Mouse (Mus musculus): ENCODE data around the gene Tssk1.

The Tssk1 gene

DNA sequence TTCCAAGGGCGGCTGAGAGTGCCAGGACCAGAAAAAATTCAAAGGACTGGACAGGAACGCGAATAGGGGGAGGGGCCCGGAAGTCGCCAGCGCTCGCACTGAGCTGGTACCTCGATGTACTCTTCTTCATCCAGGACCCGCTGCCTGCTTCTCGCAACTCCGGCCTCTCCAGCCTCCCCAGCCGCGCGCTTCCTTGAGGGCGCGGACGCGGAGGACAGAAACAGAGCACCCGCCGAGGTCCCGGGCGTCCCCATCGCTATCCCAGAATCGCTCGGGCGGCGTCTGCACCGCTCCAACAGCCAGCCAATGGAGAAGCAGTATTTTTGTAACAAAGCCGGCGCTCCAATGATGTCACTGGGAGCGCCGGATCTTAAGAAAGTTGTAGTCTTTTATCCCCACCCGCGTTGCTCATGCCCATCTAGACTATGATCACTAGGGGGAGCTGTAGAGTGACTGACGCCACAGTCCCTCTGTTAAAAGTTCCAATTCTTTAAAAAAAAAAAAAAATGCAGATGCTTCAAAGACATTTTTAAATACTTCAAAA, 17.1 kb downstream of the Tssk1 start, which contains the start of gene Ess2:
Gene Ess2, minus strand, starts transcription at position 297 of the 544 bp plus-strand sequence.
- DNase-seq: peak; percentile 88

DNA sequence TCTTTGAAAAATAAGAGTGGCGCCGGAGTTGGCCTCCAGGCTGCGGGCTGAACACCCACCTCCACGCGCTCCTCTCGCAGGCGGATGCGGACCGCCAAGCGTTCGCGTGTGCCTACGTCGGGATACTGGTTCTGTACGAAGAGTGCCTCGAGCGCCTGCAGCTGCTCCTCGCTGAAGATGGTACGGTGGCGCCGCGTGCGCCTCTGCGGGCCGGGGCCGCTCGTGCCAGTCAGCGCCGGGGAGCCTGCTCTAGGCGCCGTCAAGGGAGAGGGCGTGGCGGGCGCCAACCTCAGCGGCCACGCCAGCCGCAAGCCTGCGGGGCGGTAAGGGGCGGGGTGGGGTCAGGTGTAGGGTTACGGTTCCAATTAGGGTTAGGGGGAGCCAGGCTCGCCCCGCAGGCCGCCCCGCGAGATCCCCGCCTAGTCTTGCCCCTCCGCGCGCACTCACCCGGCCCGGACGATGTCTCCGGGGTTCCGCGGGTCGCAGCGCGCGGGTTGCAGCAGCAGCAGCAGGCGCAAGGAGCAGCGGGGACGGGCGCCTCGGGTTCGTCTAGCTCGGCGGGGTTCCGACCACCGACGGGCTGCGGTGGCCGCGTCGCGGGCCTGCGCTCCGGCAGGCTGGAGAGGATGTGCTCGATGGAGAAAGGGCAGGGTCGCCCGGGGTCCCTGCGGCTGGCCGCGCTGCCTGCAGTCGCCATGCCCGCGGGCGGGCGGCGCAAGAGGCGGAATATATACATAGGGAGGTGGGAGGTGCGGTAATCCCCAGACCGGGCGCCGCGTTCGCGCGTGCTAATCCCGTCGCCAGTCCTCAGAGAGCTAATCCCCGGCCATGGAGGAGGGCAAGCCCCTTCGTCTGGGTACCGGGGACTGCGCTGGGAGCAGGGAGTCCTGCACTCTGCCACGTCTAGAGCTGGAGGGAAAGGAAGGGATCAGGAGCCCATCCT, 20.6 kb downstream of the Tssk1 start, which contains the start of gene Gsc2:
Gene Gsc2, minus strand, starts transcription at position 753 of the 943 bp plus-strand sequence.
- no peak for DNase-seq

DNA sequence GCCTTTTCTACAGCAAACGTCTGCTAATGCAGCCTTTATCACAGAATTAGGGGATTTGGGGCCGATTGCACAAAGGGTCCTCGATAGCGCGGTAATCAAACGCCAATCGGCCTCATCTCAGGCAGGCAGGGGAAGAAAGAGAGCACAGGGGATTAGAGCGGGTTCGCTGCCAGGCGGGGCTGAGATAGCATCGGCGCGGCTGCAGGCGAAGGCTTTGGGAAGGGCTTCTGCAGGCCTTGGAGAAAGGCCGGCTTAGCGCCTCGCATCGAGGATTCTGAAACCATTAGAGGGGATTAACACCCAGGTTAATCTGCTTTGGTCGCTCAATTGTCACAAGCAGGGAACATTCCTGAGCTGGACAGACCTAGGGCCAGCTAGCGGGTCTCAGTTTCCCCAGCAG, 26.6 kb downstream of the Tssk1 start:
- no peak for DNase-seq

DNA sequence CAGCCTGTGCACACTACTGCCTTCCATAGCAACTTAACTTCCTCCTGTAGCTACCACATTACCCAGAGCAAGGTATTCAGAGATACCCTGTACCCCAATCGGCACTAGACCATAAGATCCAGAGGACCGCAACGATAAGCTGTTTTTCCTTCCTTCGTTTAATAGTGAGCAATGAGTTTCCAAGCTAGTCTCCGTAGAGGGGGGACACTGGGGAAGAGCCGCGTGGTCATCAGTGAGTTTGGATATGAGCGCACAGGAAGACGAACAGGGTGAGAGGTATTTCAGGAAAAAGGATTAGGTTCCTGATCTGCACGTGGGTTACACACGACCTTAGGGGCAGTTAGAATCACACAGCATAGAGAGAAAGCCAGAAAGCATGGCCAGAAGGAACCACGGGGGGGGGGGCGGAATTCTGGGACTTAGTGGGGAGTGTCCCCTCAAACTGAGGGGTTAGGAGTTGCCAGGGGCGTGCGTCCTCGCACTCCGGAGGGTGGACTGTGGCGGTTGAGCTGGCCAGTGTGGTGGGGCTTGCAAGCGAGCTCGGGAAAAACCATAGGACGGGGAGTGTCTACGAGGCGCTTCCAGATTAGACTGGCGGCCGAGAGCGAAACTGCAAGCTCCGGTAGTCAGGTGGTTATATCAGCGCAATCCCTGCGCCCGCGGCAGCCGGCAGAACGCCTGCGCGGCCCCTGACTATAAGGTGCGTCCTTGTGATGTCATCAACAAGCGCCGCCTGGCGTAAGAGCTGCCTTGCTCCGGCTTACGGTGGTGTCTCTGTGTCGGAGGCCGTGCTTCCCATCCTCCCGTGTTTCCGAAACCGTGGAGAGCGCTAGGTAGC, 27.5 kb downstream of the Tssk1 start:
- peak; percentile 97 for DNase-seq

DNA sequence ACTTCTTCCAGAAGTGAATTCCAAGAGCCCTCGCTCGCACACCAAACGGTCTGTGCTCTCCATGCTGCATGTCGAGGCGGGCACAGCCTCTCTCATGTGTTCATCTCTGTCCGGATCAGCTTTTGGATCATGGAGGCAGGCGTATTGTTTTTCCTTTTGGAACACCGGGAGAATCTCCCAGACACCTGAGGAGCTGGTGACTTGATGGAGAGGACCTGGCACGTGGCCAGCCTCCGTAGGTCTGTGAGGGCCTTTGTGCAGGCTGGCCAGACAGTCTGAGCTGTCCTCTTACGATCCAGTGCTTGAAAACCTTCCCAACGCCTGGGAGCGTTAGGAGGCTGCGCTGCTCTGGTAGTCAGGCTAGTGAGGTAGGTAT, 28.1 kb downstream of the Tssk1 start:
- DNase-seq: no peak

DNA sequence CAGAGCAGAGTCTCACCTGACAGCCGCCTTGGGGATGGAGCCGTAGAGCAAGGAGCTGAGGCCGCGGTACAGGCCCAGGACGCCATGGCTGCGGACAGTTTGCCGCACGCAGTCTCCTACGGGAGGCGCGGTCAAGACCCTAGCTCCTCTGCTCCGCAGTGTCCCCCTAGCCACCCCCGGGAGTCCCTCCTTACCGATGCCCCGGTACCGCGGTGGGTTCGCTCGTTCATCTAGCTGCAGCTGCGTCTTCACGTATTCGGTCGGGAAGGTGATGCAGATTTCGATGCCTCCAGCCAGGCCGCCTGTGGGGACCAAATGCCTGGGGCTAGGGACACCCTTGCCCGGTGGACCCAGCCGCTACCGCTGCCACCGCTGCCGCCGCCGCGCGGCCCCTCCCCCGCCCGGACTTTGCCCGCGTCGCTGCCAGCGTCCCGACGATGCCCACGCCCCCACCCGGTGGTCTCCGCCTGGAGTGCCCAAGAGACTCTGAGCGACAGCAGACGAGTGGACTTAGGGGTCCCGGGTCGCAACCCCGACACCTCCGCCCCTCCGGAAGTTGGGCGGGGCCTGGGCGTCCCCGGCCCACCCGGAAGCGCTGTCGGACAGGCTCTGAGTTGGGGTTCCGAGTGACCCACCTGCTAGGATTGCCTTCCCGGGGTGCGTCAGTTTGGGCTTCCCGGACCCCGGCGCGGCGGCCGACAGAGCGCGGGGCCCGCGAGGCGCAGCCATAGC, 33.5 kb downstream of the Tssk1 start:
- DNase-seq: peak; percentile 33

DNA sequence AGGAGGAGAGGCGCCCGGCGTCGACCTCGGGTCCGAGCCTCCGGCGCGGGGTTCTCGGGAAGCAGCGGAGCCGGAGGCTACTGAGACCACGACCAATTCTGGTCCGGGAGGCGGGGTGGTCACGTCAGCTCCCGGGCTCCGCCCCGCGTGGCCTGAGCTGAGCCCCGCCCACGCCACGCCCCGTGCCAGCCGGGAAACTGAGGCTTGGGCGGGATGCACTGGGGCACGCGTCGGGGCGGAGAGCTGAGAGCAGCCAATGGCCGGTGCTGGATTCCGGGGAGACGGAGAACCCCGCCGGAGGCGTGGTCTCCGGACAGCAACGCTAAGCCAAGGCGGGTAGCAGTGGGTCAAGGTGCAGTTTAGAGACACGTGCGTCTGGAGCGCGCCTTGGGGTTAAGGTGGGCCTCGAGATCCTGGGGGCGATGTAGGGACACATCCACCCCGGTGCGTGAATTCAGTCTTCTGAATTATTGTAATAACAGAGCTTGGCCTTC, 34.1 kb downstream of the Tssk1 start, which contains the start of gene Slc25a1:
Gene Slc25a1, minus strand, starts transcription at position 133 of the 494 bp plus-strand sequence.
- DNase-seq: peak; percentile 81

DNA sequence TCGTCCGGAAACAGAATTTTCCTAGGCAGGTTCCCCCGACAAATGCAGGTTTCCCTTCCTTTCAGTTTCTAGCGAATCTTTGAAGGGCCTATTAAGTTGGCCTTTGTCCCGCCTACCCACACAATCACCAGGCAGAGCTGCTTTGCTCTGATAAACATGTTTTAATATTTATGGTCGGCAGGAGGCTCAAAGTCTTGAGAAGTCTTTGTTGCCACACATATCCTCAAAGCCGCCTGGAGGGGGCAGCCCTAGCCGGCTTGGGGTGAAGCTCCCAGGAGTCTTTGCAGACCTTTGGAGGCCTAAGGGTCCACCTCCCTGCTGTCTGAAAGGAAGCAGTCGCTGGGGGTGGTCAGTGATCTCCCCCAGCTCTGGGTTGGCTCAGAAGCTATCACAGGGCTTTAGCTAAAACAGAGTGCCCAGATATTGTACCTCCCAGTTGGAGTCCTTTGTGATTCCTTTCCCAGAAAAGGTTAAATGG, 34.6 kb downstream of the Tssk1 start:
- peak; percentile 81 for DNase-seq

DNA sequence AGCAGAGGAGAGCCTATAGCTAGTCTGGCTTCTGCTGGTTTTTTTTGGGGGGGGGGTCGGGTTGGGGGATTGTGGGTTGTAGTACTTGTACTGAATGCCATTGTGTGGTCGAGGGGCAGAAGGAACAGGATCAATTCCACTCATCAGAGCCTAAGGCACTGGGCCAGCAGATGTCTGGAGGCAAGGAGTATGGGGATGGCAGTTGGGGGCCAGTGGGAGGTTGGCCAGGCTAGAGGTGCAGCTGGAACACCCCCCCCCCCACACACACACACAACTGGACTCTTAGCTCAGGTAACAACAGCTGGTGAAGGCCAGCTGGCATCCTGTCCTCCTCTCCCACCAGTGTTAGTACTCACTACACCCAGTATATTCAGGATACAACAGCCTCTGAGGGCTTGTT, 35.2 kb downstream of the Tssk1 start:
- DNase-seq: no peak

DNA sequence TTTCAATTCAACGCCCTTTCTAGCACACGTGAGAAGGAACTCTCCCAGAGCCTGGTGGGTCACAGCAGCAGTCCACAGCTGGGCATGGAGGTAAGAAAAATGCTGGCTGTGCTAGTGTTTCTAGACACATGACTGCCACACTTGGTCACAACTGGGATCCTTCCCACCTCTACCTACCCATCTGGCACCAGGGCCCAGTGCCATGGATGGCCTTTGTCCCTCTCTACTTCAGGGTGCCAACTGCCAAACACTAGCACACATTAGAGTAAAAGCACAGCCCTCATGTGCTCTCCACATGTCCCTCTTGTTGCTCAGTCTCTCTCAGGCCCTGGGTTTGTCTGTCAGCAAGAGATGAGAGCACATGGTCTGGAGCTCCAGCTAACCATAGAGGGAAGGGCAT, 35.6 kb downstream of the Tssk1 start:
- no peak for DNase-seq

DNA sequence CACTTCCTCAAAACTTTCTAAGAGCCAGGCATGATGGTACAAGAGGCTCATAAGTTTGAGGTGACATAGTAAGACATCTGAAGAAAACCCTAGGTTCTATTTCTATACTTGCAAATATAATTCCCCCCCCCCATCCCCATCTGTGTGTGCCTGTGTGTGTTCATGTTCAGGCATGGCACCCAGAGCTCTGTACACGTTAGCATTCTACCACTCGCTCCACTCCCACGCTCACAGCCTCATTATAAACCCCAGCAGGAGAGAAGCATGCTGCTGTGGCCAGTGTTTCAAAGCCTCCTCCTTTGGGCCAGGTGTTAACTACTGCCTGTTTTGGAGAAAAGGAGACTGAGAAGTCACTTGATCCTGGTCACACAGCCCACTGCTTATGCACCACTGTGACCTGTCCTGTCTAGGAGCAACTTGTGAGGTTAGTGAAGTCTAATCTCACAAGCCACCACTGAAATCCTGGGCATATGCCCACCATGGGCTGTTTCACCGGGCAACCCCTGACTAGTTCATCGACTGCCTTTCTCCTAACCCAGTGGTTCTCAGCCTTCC, 38.0 kb downstream of the Tssk1 start:
- DNase-seq: no peak

DNA sequence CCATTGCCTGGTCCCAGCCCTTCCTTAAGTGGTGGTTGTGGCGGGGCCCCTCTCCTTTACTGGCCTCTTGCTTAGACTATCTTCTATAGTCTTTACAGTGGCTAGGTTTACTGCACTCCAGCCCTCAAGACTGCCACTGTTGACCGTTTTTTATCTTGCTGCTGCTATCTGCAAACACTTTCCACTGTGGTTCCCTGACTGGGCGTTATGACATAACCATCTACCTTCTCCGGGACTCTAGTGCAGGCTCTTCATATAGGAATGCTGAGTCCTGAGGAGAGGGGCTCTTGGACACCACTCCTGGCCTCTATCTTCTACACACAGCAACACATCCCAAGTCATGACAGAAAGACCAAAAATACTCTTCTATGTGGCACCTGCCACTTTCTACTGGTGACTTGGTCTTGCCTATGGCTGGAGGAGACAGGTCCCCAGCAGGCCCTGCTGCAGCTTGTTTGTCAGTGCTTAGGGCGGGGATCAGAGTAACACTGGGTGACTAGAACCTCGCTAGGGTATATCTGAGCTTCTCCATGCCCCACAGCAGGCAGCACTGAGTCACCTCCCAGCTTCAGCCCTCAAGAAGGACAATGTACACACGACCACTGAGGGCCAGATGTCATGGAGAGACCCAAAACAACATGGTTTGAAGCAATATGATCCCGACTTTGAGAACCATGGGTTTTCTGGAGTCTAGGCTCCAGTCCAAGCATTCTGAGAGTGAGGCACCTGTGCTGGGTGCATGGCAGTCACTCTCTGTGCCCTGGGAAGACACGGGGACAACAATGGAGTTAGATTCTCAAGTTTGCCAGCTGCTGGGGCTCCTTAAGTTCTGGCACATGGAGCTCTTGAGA, 39.8 kb downstream of the Tssk1 start:
- no peak for DNase-seq

DNA sequence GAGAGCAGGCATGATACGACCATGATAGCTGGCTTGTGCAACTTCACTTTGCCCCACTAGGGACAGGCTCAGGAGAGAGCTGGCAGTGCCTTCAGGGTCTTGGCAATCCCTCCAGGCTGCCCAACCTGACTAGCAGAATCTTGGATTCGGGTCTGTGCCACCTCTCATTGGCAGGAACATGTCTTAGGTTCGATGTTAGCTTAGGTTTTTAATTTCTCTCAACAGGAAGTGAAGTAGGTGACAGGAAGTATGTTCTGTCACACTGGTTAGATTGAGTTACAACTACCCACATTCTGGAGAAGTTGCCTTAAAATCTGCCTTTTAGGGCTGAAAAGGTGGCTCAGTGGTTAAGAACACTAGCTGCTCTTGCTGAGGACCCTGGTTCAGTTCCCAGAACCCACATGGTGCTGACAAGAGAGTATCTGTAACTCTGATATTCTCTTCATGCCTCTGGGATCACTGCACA, 40.5 kb downstream of the Tssk1 start:
- DNase-seq: no peak

DNA sequence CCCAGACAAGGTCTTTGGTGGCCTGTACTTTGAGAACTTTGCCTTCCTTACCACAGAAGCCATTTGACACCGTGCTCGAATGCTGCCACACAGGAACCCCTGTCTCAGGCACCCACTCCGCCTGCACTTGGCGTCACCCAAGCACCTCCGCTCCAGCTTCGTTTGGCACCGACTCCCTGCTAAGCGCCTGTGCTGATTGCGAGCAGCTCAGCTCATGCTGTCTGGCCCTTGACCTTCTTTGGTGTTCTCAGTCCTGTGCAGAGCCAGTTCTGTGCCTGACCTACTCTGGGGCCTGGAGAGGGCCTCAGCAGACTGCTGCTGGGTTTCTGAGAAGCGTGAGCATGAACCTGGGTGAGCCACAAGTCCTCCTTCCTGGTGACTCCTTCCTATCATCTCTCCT, 42.8 kb downstream of the Tssk1 start:
- peak; percentile 28 for DNase-seq

DNA sequence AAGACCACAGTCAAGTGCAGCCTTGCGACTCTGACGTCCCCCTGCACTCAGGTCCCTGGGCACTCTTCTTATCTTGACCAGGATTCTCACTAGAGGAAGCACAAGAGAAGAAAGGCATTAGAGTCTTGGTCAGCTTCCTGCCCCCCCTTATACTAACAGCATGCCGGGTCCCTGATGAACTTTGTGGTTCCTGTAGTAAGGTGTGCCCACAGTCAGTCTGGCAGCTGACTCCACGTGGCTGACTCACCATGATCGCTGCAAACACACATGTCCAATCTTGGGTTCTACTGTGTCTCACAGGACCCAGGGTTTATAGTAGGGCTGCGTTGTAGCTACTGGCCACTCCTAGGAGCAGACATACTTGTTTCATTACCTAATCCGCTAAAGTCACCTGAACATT, 44.2 kb downstream of the Tssk1 start:
- DNase-seq: no peak

DNA sequence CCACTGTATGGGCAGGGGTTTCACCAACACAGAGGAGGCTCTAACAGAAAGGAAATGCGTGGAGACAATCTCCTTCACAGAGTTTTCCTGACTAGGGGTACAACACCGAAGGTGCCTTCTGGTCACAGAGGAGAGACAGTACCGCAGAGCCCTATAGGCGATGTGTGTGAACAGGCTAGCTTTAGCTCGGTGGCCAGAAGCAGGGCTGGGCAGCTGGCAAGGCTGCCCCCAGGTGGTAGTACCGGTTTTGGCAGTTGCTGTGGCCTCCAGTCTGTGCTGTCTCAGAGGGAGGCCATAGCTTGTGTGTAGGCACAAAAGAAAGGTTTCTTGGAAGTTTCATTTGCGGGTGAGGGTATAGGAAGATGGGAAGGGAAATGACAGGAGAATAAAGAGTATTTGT, 44.8 kb downstream of the Tssk1 start:
- DNase-seq: peak; percentile 76

DNA sequence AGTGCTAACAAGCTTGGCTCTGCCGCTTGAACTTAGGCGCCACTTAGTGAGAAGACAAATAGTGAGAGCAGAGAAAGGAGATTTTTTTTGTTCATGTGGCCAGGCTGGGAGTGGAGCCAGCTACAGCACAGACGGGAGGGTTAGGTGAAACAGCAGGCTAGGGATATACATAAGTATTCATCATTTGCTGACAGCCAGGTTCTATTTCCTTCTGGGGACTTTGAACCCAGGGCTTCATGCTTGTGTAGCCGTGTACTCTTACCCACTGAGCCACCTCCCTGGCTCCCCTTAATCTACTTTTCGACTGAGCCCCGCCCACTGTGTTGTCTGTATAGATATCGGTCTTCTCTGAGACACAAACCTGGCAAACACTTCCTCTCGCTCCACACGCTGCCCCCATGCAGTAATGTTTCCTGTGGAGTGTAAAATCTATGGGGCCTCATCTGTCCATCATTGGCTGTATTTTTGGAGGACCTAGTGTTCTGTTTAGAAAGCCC, 45.3 kb downstream of the Tssk1 start:
- DNase-seq: no peak

DNA sequence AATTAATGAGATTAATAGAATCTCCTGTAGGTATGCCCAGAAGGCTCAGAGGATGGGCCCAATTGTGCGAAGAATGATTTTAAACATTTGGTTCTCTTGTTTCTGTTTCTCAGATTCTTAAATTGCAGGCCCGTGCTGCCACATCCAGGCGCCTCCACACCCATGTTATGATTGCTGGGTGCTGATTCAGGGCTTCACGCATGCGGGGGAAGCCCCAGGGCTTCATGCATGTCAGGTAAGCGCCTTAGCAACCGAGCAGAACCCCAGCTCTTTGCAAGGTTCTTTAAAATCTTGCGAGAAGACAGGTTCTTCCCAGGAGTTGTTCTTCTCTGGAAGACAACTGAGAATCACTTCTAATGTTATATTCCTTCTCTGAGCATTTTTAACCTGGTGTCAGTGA, 49.4 kb downstream of the Tssk1 start:
- no peak for DNase-seq

DNA sequence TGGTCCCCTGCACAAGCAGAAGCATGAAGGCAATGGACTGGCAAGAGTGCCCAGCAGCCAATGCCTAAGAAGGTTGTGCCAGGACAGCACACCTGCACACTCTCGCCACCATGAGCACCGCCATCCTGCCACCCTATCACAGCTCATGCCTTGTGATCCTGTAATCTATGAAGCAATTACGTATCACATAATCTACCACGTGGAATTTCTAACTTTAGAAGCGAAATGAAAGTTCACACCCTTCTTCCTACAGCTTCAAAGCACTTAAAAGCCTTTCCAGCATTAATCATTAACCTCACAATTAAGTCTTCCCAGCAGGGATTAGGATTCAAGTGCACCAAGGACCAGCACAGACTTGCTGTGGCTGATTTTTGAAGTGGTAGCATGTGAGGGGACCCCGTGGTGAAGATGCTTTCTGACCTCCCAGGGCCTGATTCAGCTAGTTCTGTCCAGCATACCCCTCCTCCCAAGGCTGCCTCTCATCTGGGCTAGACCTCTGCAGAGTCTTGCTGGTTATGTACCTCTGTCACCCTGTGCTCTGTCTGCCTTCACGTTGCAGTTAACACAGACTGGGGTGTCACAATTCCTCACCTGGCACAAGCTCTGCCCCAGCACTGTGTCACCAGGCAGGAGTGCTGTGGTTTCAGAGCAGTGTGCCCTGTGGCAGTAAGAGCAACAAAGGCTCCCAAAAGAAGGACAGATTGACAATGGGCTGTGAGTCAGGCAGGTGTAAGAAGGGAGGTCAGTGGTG, 51.2 kb downstream of the Tssk1 start:
- DNase-seq: no peak

All from lung, postnatal 14 days (tissue).